Mouse (Mus musculus) liver, embryonic 14.5 days (tissue): Measurements from ENCODE around the gene Defa23.

Experiments
- CTCF ChIP-seq: IDR thresholded peaks from 2 replicates; pipeline ENCODE4 v1.5.1; 2016; ENCODE audit warnings: antibody characterized with exemption, low read depth, control low read depth
- EP300 ChIP-seq: IDR thresholded peaks from 2 replicates; pipeline ENCODE4 v1.6.1; 2016; ENCODE audit warnings: antibody characterized with exemption, low read depth

DNA sequence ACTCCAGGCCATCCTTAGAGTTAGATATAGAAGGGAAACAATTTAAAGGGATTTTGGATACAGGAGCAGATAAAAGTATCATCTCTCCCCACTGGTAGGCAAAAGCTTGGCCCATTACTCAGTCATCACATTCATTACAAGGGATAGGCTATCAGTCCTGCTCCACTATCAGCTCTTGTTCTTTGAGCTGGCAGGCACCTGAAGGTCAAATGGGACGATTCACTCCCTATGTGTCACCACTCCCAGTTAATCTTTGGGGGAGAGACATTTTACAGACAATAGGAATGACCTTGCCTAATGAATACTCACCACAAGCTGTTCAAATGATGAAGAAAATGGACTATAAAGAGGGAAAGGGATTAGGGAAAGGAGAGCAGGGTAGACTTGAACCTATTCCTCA lies 48.0 kb upstream of the Defa23 start:
- TF ChIP-seq EP300 (no peak), CTCF (no peak)
